Mouse (Mus musculus): Measurements from ENCODE around the gene Cgnl1.

The Cgnl1 gene

DNA sequence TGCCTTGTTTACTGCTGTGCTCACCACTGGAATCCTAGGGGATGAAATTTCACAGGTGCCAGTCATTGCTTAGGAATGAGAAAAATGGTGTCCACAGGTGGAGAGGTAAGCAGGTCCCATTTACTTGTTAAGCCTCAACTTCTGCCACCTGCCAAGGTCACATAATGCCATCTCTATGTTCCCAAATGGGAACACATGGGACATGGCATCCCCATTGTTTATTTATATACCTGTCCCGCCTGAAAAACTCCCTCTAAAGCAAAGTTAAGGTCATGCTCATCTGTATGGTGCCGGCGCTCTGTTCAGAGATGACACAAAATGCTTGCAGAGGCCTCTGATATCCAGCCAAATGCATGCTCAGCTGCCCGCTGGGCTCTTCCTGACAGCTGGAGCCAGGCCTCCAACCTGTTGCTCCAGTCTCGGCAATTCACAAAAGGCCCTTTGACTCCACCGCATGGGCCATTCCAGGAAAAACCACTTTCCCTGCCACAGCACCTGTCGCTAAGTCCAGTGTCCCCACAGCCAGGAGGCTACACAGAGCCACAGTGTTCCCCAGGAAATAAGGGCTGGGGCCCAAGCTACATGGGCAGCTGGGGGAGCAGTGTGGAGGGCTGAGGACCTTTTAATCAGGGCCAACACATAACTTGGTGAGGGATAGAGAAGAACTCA lies 192.4 kb downstream of the Cgnl1 start:
- DNase-seq (ENCODE audit: low spot score in 2 of 2), result peak; percentile 7 to 29
